Mouse (Mus musculus) MEL (cell line): ENCODE measurements around the gene Oscp1.

ENCODE experiments used
- CTCF ChIP-seq, 3 experiments: IDR thresholded peaks in 2 of 3; conservative IDR thresholded peaks in 1 of 3; 2 replicates each; pipeline ENCODE4 v1.5.1; 2011 to 2012; ENCODE audit warnings: low read length in 3 of 3, low read depth in 2 of 3, mild to moderate bottlenecking in 2 of 3, improper control_type of control experiment in 1 of 3, inconsistent platforms in 1 of 3, mixed read lengths in 1 of 3, moderate library complexity in 1 of 3; ENCODE audit not compliant: control insufficient read depth in 1 of 3, insufficient read depth in 1 of 3, poor library complexity in 1 of 3, severe bottlenecking in 1 of 3
- POLR2A ChIP-seq, 2 experiments: IDR thresholded peaks; 2 replicates each; pipeline ENCODE4 v1.6.1; 2011 to 2012; ENCODE audit warnings: low read length in 2 of 2, mild to moderate bottlenecking in 2 of 2, control low read depth in 1 of 2, improper control_type of control experiment in 1 of 2, low read depth in 1 of 2, moderate library complexity in 1 of 2; ENCODE audit not compliant: control insufficient read depth in 1 of 2, insufficient read depth in 1 of 2, poor library complexity in 1 of 2
- ZC3H11A ChIP-seq: IDR thresholded peaks from 2 replicates; pipeline ENCODE4 v1.6.1; 2012; ENCODE audit warnings: low read depth, mild to moderate bottlenecking, inconsistent platforms, low read length, improper control_type of control experiment

- no peak for TF ChIP-seq CTCF (IDR thresholded peaks at IDR 0.05 in 2 of 3, conservative IDR thresholded peaks at IDR 0.05 in 1 of 3; ENCODE audit: control insufficient read depth in 1 of 3, insufficient read depth in 1 of 3, low read depth in 2 of 3, low read length in 3 of 3, poor library complexity in 1 of 3, severe bottlenecking in 1 of 3)
- TF ChIP-seq POLR2A (IDR thresholded peaks at IDR 0.05; ENCODE audit: control insufficient read depth in 1 of 2, insufficient read depth in 1 of 2, low read depth in 1 of 2, low read length in 2 of 2, poor library complexity in 1 of 2), result no peak
- no peak for TF ChIP-seq ZC3H11A
Observed at GRCm38 (mm10) chr4:126018966-126019538, 39.3 kb upstream of the Oscp1 start.
